Mouse (Mus musculus) kidney, postnatal 25 days (tissue): Measurements from ENCODE around the gene Nufip2.
"Not testable (repeated sequence)": the region's sequence is repeated elsewhere in the genome, so short reads cannot be mapped to it uniquely, and the experiment has no call there.

Source experiments
- DNase-seq, 2 experiments: peaks; one replicate each; pipeline ENCODE4 v3.0.0; 2021; ENCODE audit warnings: mixed read lengths in 2 of 2

Gene Nufip2

DNA sequence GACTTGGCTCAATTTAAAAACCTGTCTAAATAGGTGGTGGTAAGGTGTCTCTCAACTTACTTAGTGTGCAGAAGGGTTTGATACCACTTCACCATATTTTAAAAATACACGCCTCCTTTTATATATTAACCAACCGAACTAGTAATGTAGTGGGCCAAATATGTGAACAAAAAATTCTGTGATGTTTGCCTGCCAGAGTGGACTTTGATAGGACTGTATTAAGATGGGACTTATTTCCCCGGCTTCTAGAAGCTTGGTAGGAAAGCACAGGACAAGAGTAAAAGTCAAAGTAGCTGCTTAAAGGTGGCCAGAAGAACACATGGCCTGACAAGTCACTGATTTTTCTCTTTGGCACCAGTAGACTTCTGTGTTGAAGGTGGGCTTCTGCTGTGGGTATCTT is 27.8 kb downstream of the Nufip2 start:
- DNase-seq, result no peak

DNA sequence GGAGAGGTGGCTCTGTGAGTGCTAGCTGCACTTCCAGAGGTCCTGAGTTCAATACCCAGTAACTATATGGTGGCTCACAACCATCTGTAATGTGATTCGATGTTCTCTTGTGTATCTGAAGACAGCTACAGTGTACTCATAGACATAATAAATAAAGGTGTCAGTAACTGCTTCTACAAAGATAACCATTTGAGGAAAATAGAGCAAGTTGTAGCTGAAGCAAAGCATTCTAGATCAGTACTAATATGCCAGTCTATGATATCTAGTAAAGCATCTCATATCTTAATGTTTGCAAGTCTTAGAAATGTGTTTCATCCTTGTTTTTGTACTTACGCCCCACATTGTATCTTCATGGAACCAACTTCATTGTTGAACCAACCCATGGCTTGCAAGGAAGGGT is 33.1 kb downstream of the Nufip2 start:
- DNase-seq, result no peak

DNA sequence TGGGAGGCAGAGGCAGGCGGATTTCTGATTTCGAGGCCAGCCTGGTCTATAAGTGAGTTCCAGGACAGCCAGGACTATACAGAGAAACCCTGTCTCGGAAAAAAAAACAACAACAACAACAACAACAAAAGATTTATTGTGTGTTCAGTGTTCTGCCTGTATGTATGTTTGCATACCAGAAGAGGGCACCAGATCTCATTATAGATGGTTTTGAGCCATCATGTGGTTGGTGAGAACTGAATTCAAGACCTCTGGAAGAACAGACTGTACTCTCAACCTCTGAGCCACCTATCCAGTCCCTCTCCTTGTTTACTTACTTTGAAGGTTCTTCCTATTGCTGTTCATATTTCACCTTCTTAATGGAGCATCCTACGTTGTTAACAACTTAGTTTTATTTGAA is 35.4 kb downstream of the Nufip2 start:
- no peak for DNase-seq

DNA sequence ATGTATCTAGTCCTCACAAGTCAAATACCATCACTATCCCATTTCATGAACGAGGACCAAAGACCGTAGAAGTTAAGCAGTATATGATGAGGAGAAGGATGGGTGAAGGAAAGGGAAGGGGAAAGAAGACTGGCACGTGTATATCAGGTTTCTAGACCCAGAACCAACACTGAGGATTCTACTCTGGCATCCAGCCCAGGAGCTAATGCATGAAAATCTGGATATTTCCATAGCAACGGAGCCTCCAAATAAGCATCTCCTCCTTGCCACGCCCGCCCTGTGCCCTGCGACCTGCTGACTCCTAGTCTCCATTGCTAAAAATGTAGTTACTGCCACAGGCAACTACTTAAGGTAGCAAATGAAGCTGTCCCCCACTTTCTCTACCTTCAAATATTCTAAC is 38.8 kb downstream of the Nufip2 start:
- no peak for DNase-seq

DNA sequence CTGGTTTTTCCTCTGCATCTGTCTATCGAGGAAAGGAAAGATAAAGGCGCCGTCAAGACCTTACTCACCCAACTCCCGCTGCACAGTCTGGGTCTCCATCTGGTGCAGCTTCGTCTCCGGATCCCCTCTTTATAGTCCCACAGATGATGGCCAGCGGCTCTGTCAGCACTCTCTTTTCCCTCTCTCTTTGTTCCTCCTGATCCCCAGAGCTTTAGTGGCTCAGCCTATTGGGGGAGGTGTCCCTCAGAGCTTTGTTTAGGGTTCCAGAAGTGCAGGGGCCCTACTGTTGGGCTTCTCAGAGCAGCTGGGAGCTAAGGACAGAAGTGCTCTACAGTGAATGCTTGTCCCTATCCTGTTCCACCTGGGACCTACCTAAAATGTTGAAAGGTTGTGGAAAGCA is 39.2 kb downstream of the Nufip2 start, which contains the start of gene Cryba1:
TSS of gene Cryba1 (minus strand) at position 101 of the 400 bp plus-strand sequence.
- no peak for DNase-seq

DNA sequence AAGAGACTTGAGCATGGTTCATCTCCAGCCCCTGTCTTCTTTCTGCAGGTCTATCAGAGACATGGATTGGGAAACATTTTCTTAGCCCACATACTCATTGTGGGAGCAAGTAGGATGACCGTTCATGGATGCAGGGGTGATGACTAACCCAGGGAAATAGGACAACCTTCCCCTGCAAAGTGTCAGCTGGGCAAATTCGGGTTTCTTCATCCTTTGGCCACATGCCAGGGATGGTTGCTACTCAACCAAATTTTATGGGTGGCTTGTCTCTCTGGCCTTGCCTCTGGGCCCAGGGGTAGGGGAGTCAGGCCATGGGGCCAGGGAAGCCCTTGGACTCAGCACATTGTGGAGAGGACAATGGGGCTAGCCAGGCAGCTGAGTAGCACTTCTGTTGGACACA is 42.6 kb downstream of the Nufip2 start:
- no peak for DNase-seq

DNA sequence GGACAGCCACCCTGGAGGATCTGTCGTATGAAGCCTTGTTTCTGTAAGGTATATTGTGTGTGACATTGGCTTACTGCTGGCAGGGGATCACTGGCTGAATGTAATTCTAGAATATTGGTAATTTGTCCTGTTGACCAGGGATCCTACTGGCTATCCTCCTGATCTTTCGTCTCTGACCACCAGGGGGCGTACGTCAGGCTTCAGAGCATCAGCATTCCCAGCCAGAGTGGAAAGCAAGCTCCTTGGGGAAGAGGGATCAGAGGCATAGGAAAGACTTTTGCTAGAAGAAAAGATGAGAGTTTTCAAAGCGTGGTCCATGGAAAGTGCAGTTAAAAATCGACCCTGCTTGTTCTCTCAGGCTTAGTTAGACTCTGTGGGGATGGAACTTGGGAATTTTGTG is 51.3 kb downstream of the Nufip2 start:
- DNase-seq, result peak; percentile 87 to 95

DNA sequence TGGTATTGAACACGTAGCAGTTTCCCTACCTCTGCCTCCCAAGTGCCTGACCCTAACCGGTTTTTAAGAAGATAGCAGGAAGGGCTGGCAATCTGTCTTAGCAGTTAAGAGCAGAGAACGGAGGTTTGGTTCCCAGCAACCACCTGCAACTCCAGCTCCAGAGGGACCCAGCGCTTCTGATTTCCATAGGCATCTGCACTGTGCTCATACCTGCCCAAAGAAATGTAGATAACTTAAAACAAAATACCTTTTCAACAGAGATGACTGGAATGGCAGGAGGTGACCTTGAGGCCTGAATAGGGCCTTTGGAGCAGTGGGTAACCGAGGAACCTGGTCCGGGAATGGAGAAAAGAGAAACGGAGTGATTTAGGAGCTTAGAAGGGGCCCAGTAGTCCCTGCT is 52.6 kb downstream of the Nufip2 start:
- DNase-seq, result no peak

DNA sequence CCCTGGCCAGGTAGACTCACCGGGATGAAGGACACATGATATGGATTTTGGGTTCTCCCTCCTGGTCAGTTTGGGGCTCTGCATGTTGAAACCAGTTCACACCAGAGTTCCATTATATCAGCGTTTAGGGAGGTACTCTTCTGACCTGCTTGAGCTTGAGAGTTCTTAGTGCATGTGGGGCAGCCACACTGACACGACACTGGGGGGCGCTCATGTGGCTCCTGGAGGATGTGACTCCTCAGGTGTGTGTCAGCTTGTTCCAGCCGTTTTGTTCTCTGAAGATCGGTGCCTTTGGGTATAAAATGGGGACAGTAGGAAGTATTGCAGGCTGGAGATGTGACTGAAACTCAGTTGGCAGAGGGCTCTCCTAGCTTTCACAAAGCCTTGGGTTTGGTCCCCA is 58.0 kb downstream of the Nufip2 start:
- DNase-seq, result peak; percentile 77 to 78

DNA sequence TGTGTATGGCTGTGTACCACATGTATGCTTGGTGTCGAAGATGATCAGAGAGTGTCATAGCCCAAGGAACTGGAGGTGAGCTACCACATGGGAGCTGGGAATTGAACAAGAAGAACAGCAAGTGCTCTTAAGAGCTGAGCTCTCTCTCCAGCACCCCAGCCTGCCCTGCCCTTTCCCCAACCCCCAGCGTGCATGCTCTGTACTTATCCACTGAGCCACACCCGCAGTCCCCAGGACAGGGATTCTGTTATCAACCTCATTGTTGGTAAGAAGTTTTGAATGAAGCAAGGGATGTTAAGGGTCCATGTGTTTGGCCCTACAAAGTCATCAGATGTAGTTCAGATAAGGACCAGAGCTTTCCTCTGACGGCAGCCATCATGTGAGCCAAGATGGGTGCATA is 60.7 kb downstream of the Nufip2 start:
- DNase-seq, result no peak

DNA sequence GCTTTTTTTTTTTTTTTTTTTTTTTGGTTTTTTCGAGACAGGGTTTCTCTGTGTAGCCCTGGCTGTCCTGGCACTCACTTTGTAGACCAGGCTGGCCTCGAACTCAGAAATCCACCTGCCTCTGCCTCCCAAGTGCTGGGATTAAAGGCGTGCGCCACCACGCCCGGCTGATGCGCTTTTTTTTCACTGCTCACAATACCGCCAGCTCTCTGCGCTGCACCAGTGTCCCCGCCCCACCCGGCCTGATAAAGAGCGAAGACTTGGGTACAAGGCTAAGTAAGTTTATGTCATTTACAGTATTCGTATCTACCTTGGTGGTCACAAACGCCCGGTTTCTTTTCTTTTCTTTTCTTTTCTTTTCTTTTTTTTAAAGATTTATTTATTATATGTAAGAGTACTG is 61.1 kb downstream of the Nufip2 start:
- not testable (repeated sequence) for DNase-seq

DNA sequence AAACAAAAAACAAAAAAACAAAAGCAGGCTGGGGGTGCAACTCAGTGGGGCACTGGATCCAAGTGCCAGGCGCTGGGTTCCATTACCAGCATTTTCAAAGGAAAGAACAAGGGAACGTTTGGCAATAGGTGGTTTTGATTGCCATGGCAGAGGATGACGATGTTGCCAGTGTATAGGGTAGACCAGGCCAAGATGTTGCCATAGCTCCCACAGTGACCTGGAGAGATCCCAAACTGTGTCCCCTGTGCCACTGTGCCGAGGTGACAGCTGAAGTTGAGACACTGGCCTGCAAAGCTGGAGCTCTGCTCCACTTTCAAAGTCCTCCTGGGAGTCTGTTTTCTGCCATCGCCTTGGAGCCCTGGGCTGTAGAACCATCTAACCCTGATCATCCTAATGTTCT is 63.0 kb downstream of the Nufip2 start:
- DNase-seq, result no peak

DNA sequence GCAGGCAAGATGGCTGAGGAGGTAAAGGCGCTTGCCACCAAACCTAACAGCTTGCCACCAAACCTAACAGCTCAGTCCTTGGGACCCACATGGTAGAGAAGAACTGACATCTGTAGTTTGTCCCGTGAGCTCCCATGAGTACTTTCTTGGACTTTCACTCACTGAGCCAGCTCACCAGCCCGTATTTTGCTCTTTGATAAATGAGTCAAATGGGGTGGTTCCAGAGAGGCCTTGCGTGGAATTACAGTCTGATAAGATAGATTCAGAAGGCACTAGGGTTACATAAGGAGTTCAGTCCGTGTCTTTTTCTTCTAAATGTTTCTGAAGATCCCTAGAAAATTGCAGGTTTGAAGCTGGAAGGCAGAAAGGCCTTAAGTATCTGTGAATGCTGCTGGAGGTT is 66.6 kb downstream of the Nufip2 start:
- no peak for DNase-seq

DNA sequence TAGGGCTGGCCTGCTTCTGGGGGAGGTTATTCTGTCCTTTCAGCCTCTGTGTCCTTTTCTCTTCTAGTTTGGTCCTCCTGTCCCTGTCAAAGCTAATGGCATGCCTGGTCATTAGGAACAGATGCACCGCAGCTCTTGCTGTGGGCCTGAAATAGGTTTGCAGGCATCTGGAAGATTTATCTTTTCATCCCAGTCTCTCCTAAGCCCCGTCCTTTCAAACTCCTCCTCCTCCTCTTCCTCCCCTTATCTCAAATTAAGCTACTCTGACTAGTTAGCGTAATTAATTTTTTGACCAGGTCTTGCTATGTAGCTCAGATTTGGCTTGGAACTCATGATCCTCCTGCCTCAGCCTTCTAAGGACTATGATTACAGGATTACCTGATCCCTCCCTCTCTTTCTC is 67.5 kb downstream of the Nufip2 start:
- DNase-seq, result no peak

DNA sequence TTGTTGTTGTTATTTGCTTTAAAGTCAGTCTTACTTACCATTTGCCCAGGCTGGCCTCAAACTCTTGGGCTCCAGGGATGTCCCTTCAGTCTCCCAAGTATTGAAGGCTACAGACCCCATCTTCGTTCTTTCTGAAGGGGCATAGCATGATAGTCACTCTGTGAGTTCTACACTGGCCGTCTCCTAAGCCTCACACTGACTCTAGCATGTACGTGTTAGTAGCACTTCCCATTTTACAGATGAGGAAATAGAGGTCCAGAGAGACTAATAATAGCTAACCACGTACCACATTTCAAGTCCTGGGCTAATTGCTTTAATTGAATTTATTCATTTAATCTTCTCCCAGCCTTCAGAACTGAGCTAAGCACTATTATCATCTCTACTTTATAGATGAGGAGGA is 74.1 kb downstream of the Nufip2 start:
- no peak for DNase-seq

DNA sequence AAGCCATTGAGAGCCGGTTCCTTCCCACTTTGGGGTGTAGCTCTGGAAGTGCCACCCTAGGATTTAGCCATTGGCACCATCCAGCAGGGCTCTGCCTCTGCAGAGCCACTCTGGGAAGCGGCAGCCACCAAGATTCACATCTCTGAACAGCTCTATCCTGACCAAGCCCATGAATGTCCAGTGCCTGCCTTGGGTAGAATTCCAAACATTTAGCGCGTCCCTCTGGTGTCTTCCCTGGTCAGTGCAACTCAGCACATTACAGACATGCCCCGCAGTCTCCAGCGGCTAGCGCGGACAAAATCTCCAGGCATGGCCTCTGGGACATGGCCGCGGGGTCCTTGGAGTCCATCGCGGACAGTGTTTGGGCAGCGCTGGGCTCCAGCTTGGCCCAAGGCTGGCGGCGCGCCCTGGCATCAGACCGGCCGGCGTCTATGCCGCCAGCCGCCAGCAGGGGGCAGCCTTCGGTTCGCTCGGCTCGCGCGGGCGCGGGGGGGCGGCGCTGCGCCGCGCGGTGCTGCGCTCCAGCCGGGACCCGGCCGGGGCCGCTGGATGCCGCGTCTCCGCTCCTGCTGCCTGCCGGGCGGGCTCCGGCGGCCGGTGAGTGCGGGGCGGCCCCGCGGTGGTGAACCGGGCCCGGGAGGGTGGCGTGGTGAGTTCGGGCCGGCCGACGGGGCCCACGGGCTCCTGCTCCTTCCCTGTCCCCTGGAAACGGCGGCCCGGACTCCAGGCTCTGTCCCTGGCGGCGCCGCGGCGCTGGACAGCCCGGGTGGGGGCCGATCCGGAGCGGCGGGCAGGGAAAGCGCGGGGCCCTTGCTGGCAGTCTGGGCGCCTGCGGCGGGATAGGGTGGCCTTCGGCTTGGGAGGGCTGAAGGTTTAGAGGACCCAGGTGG is 77.1 kb downstream of the Nufip2 start, which contains the start of gene Myo18a:
TSS of gene Myo18a (plus strand) at position 464 of the 890 bp plus-strand sequence.
- peak; percentile 89 for DNase-seq

DNA sequence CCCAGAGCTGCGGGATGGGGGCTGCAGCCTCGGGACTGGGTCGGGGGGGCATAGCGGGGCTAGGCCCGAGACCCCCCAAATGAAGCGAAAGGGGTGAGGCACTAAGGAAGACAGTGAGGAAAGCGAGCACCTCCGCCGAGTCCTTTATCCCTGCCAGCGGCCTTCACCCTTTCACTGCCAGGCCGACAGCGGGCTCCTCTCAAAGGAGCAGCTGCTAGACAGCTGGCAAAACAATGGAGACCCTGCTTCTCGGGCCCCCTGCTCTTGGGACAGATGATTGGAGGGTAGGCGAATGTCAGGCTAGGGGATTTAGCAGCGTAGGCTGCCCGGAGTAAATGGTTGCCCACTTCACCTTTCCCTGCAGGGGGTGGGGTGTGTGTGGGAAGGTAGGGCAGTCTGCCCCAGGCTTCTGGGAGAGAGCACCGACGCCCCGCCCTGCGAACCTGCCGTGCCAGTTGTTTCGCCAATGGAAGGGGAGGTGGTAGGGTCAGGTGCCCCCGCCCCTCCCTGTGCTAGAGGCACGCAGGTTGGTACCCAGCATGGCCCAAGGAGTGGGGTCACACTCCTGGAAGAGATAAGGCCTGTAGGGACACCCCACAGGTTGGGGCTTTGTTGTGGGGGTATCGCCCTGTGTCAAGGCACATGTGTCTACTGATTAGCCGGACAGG is 77.9 kb downstream of the Nufip2 start:
- peak; percentile 90 to 96 for DNase-seq

DNA sequence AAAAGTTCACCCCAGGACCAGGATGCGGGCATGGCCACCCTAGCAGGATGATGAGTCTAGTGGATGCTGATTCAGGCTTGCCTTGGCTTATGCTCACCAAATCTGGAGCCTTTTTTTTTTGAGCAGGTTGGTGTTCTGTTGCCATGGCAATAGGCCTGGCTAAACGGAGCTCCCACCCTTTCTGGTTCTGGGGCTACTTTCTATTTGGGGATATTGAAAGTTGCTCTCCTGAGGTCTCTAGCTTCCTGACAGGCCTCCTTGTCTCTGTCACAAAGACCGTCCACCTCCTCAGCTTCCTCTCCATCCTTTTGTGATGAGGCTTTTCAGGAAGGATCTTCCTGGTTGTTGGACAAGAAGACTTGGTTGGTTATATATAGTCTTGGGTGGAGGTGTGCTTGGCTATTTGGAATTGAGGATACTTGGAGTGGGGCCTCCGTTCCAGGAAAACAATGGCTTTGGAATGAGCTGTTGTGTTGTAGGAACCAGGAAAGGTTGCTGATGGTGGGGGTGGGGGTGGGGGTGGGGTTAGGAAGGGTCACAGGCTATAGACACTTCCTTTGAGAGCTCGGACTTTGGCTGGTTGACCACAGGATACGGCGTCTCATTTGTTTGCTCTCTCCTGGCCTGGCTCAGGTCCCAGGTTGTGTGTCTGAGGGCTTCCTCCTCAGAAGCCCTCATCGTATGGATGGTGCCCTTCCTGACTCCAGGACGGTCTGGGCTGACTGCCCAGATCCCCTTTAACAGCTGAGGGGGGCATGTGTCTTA is 78.9 kb downstream of the Nufip2 start:
- peak; percentile 80 to 89 for DNase-seq

DNA sequence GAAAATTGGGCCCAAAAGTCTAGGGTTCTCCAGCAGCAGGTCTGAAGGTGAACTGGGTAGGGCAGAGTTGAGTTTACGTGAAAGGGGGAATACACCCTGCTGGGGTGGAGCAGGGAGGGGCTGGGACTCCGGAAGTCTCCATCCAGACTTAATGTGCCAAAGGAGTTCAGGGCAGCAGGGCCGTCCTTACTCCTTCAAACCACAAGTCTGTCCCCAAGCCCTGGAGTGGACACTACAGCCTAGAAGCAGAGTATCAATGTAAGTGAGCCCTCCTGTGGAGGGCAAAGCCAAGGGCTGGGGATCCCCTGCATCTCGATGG is 79.5 kb downstream of the Nufip2 start:
- peak; percentile 57 to 82 for DNase-seq

DNA sequence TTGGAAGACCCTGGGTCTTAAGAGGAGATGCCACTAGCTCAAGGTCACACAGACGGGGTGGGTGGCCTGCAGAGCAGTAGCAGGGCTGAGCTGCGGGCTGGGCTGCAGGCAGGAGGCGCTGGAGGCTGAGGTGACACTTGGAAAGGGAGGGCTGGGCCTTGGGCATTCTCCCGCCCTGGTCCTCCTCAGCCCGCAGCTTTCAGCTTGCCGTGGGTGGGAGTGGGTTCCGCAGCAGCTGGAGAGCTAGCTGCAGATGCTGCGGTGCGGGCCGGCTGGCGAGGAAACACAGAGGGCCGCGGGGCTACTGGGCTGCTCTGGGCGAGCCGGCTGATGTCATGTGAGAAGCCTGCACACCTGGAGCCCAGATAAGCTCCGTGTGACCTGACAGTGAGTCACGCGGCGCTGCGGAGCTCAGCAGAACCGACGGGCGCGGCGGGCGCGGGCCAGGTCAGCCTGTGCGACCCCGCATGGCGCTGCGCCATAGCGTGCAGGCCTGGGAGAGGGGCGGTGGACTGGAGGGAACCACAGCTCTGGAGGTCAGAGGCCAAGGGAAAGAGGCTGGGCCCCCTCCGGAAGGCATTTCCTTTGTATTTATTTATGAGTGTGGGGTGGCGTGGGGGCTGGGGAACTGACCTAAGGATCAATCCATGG is 80.5 kb downstream of the Nufip2 start:
- DNase-seq, result peak; percentile 78 to 87

DNA sequence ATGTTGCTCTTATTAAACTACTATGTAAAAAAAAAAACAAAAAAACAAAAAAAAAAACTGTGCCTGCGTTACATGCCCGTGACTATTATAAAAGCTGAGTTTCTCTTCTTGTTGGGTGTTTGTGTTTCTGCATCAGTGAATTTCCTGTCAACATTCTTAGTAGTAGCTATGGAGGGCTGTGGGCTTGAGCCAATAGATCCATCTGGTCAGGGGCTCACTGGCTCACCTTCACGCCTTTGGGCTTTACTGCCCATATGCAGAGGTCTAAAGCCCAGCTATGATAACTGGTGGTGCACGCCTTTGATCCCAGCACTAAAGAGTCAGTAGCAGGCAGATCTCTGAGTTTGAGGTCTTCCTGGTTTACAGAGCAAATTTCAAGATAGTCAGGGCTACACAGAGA is 83.5 kb downstream of the Nufip2 start:
- peak in 1 of 2 experiments; percentile 37 for DNase-seq

DNA sequence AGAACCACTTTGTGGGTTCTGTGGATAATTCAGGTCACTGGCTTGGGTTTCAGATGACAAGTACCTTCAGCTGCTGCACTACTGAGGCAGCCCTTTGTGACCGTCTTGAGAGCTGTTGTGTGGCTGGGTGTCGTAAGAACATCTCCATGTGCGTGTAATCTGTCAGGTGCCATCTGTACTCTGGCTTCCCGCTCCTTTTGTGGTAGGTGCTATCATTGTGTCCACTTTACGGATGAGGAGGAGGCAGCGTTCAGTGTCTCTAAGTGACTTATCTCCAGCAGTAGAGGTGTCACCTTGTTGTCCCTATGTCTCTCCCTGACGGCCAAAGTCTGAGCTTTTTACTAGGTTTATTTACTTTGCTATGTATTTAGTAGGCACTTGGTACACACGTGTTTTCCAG is 84.4 kb downstream of the Nufip2 start:
- no peak for DNase-seq
